20 mouse cellular contexts compared by ENCODE assay signal in the genomic region with DNA sequence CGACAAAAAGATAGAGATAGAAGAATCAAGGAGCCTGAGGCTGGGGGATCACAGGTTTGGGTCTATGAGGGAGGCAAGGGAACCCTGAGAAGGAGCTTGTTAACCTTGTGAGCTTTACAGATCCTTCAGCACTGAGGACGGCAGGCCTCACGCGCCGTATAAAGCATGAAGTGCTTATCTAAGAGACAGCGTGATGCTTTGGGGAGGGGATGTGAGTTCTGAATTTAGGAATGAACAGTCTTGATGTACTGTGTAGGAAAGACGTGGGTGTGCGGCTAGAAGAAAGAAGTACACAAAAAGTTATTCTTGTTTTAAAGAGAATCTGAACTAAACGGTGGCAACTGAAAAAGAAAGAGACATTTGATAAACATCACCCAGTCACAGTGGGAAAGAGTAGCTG. TPM values are rescaled to one million over a fixed set of nuclear protein-coding genes. Genes with fewer than 3 reads are reported as not detected.
"Had no signal": no experiment of that assay in that cellular context is flagged by ENCODE, and none has a peak within 500 bp of the region (broad histone marks: within the 10 kb centered on the region; RNA-seq: fewer than 3 reads in every experiment).

No protein-coding gene starts in this region.

- H3K27ac ChIP-seq: limb, embryonic 12.5 days; limb, embryonic 15.5 days; liver, embryonic 14.5 days; macrophage; midbrain, embryonic 12.5 days; midbrain, embryonic 15.5 days; neural tube, embryonic 13.5 days had no signal

- DNase-seq: kidney, adult 18-20 months; kidney, adult 9 months; kidney, postnatal 14 days; kidney, postnatal 4 days; layer of hippocampus, adult 9-11 months; left cerebral cortex, postnatal 4 days; liver, postnatal 0 days; lung, embryonic 14.5 days; thymus, adult 2 months; thymus, postnatal 14 days; thymus, postnatal 4 days had no signal

- H3K4me3 ChIP-seq: limb, embryonic 12.5 days; limb, embryonic 15.5 days; midbrain, embryonic 12.5 days; midbrain, embryonic 15.5 days; neural tube, embryonic 13.5 days had no signal

RNA-seq across cellular contexts. Expression of a gene that starts 3.3 kb away (rescaled TPM):
- total RNA-seq: megakaryocyte, adult 5-6 weeks; neutrophil, adult 5-6 weeks had no signal
- polyA plus RNA-seq: macrophage had no signal
